In genomic region chr2:92240816-92241215, GRCm38 (mm10) we compare ENCODE assay signal across 26 mouse cellular contexts.
DNase-seq lines count a peak whose midpoint lies in the region; ATAC-seq and TF ChIP-seq lines count a peak whose summit lies in the region.
"Had no signal": no experiment of that assay in that cellular context is flagged by ENCODE, and none has a peak within 500 bp of the region (broad histone marks: within the 10 kb centered on the region; RNA-seq: fewer than 3 reads in every experiment).

No protein-coding gene starts in this region.

- TF ChIP-seq EP300 in lung, postnatal 0 days (IDR thresholded peaks at IDR 0.05), result no peak

- H3K4me1 ChIP-seq in lung, postnatal 0 days (ENCODE audit: insufficient read depth, low read depth, low read length), result no peaks in the 10 kb centered on the region
- no peaks in the 10 kb centered on the region for H3K4me1 ChIP-seq in forebrain, postnatal 0 days (ENCODE audit: insufficient read depth)
- H3K4me1 ChIP-seq: embryonic facial prominence, embryonic 13.5 days; embryonic facial prominence, embryonic 15.5 days; forebrain, embryonic 10.5 days; forebrain, embryonic 12.5 days had no signal

- no peaks in the 10 kb centered on the region for H3K27me3 ChIP-seq in lung, postnatal 0 days (replicated peaks; ENCODE audit: insufficient read depth, low read length)
- H3K27me3 ChIP-seq in forebrain, postnatal 0 days (ENCODE audit: insufficient read depth, low read length), result no peaks in the 10 kb centered on the region
- H3K27me3 ChIP-seq: CH12.LX; embryonic facial prominence, embryonic 13.5 days; embryonic facial prominence, embryonic 15.5 days; forebrain, embryonic 12.5 days had no signal

- no peak overlapping the region for H3K9ac ChIP-seq in lung, postnatal 0 days (replicated peaks; ENCODE audit: low read depth)
- no peak overlapping the region for H3K9ac ChIP-seq in forebrain, postnatal 0 days
- H3K9ac ChIP-seq: embryonic facial prominence, embryonic 13.5 days; embryonic facial prominence, embryonic 15.5 days; forebrain, embryonic 12.5 days had no signal

- 87% methylated on average over 2 of the region's 2 CpGs for WGBS in lung, postnatal 0 days
- 97% methylated on average over 2 of the region's 2 CpGs for WGBS in forebrain, postnatal 0 days

- H3K9me3 ChIP-seq in lung, postnatal 0 days (ENCODE audit: low read length), result no peaks in the 10 kb centered on the region
- no peaks in the 10 kb centered on the region for H3K9me3 ChIP-seq in forebrain, postnatal 0 days (ENCODE audit: low read length)
- H3K9me3 ChIP-seq: embryonic facial prominence, embryonic 13.5 days; embryonic facial prominence, embryonic 15.5 days; forebrain, embryonic 10.5 days; forebrain, embryonic 12.5 days had no signal

- peak; percentile 9 for DNase-seq in adrenal gland, adult 2 months
- DNase-seq in adrenal gland, postnatal 25 days, result no peak
- no peak for DNase-seq in lung, postnatal 0 days (ENCODE audit: low spot score)
- no peak for DNase-seq in lung, postnatal 25 days (ENCODE audit: low spot score)
- peak; percentile 29 for DNase-seq in ES-CJ7 (ENCODE audit: low read depth, low spot score)
- no peak for DNase-seq in forebrain, postnatal 0 days
- no peak for DNase-seq in neural tube, embryonic 10.5 days (ENCODE audit: extremely low spot score, low spot score)
- DNase-seq: adrenal gland, postnatal 10 days; adrenal gland, postnatal 36 days; B cell, adult 2 months; cerebellum, adult 18-20 months; cerebellum, adult 8-10 months; cerebellum, adult 9-11 months; cerebellum, postnatal 14 days; cerebellum, postnatal 36 days; embryo, embryonic 11 days had no signal

- H3K4me3 ChIP-seq in lung, postnatal 0 days (ENCODE audit: low read depth, low read length), result no peak overlapping the region
- no peak overlapping the region for H3K4me3 ChIP-seq in forebrain, postnatal 0 days (ENCODE audit: low read depth, low read length)
- H3K4me3 ChIP-seq: embryonic facial prominence, embryonic 13.5 days; embryonic facial prominence, embryonic 15.5 days; erythroblast, embryonic 14.5 days; forebrain, embryonic 10.5 days; forebrain, embryonic 12.5 days had no signal

- H3K4me2 ChIP-seq in lung, postnatal 0 days (replicated peaks; ENCODE audit: low read depth, low read length), result no peak overlapping the region
- H3K4me2 ChIP-seq in forebrain, postnatal 0 days (ENCODE audit: low read depth), result no peak overlapping the region
- H3K4me2 ChIP-seq: embryonic facial prominence, embryonic 13.5 days; embryonic facial prominence, embryonic 15.5 days; forebrain, embryonic 12.5 days had no signal

- peak; percentile 52 for ATAC-seq in lung, postnatal 0 days
- ATAC-seq in forebrain, postnatal 0 days, result no peak
- ATAC-seq: activated CD4-positive, CD25-positive, alpha-beta regulatory T cell, adult 4 months; CD4-positive, CD25-positive, alpha-beta regulatory T cell, adult 4 months; forebrain, embryonic 14.5 days; forebrain, embryonic 16.5 days had no signal

- no peak for TF ChIP-seq CTCF in lung, postnatal 0 days (IDR thresholded peaks at IDR 0.05)
- no peak for TF ChIP-seq CTCF in forebrain, postnatal 0 days (IDR thresholded peaks at IDR 0.05; ENCODE audit: low read depth)

- peak overlapping the region; percentile 1; the same call in 1 of the 2 replicates for H3K27ac ChIP-seq in lung, postnatal 0 days (ENCODE audit: low read length)
- H3K27ac ChIP-seq in forebrain, postnatal 0 days (ENCODE audit: low read depth, low read length), result no peak overlapping the region
- H3K27ac ChIP-seq: embryonic facial prominence, embryonic 13.5 days; embryonic facial prominence, embryonic 15.5 days; forebrain, embryonic 10.5 days; forebrain, embryonic 12.5 days had no signal

- peaks cover 6% of the 10 kb centered on the region; the same call in 1 of the 2 replicates for H3K36me3 ChIP-seq in lung, postnatal 0 days (ENCODE audit: insufficient read depth, low read length)
- peaks cover 10% of the 10 kb centered on the region for H3K36me3 ChIP-seq in forebrain, postnatal 0 days (ENCODE audit: insufficient read depth)

Comparison
In these comparisons a context has a peak if more than half of its experiments do, and no peak if none do; other contexts are left out.
1. DNase-seq: peak in adrenal gland, adult 2 months (single experiment) and ES-CJ7 (single experiment); none in adrenal gland, postnatal 25 days (single experiment), lung, postnatal 0 days (single experiment), lung, postnatal 25 days (single experiment), forebrain, postnatal 0 days (single experiment) and neural tube, embryonic 10.5 days (single experiment).